Mouse (Mus musculus) bone marrow, adult 2 months (tissue): ENCODE data around the gene Mgat5.

Source experiments
- CTCF ChIP-seq: fragments of 200-500 bp; IDR thresholded peaks from 2 replicates; pipeline ENCODE4 v1.5.1; 2011; ENCODE audit warnings: low read length, control low read depth; ENCODE audit not compliant: control insufficient read depth, insufficient read depth
- POLR2A ChIP-seq: fragments of 200-500 bp; IDR thresholded peaks from 2 replicates; pipeline ENCODE4 v1.6.1; 2011; ENCODE audit warnings: low read depth, mild to moderate bottlenecking, control low read depth, low read length, borderline replicate concordance; ENCODE audit not compliant: control insufficient read depth

DNA sequence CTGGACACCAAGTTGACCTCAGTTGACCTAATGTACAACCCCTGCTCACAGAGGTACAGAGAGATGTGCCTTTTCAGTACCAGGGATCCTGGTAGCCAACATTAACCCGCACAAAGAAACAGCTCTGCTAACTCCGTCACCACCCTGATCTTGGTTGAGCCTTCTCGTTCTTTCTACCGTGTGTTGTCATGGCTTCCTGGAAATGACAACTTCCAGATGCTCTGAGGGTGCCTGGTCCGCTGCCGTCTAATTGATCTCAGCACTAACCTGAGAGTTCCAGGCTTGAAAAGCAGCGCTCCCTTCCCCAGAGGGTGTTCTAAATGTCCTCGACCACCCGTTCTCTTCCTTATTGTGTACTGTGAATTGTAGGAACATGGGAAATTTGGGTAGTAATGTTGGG is 112.7 kb downstream of the Mgat5 start:
- no peak for TF ChIP-seq CTCF
- TF ChIP-seq POLR2A = no peak
